Mouse (Mus musculus) cerebellum, adult 11-12 months (tissue): Measurements from ENCODE around the gene Eral1.
A peak's percentile ranks its signal among the peaks of the same experiment; 100 is the strongest.
"Not testable (repeated sequence)": the region's sequence is repeated elsewhere in the genome, so short reads cannot be mapped to it uniquely, and the experiment has no call there.

ENCODE experiments used
- DNase-seq: peaks from one replicate; pipeline ENCODE4 v3.0.0; 2022

The Eral1 gene

GRCm38 (mm10) chr11:78086925-78087479 lies 6.8 kb upstream of the Eral1 start:
- DNase-seq: no peak

- no peak for DNase-seq
Measured at GRCm38 (mm10) chr11:78083595-78083994, 3.4 kb upstream of the Eral1 start.

GRCm38 (mm10) chr11:78074666-78075065 lies 5.5 kb downstream of the Eral1 start:
- no peak for DNase-seq

- no peak for DNase-seq
Measured at GRCm38 (mm10) chr11:78074277-78074652, 5.9 kb downstream of the Eral1 start.

GRCm38 (mm10) chr11:78073577-78074276 lies 6.5 kb downstream of the Eral1 start:
- no peak for DNase-seq

GRCm38 (mm10) chr11:78072425-78073130 lies 7.6 kb downstream of the Eral1 start:
- DNase-seq: no peak

GRCm38 (mm10) chr11:78071938-78072337 lies 8.2 kb downstream of the Eral1 start:
- DNase-seq: no peak

GRCm38 (mm10) chr11:78069646-78070045 lies 10.5 kb downstream of the Eral1 start:
- DNase-seq: no peak

GRCm38 (mm10) chr11:78069130-78069529 lies 11.1 kb downstream of the Eral1 start:
- DNase-seq: no peak

- no peak for DNase-seq
Measured at GRCm38 (mm10) chr11:78067566-78067965, 12.6 kb downstream of the Eral1 start.

- DNase-seq: no peak
Measured at GRCm38 (mm10) chr11:78066641-78067040, 13.5 kb downstream of the Eral1 start.

GRCm38 (mm10) chr11:78065906-78066305 lies 14.3 kb downstream of the Eral1 start:
- no peak for DNase-seq

- no peak for DNase-seq
Measured at GRCm38 (mm10) chr11:78062563-78062962, 17.6 kb downstream of the Eral1 start.

GRCm38 (mm10) chr11:78059833-78060757 lies 20.1 kb downstream of the Eral1 start:
- peak; percentile 53 for DNase-seq

- DNase-seq: no peak
Measured at GRCm38 (mm10) chr11:78056946-78057345, 23.2 kb downstream of the Eral1 start.

- DNase-seq: no peak
Measured at GRCm38 (mm10) chr11:78053078-78053477, 27.1 kb downstream of the Eral1 start.

GRCm38 (mm10) chr11:78048637-78049036 lies 31.5 kb downstream of the Eral1 start:
- DNase-seq: not testable (repeated sequence)

- peak; percentile 92 for DNase-seq
Measured at GRCm38 (mm10) chr11:78044758-78045251, 35.4 kb downstream of the Eral1 start.

GRCm38 (mm10) chr11:78042290-78042870 lies 37.8 kb downstream of the Eral1 start:
- DNase-seq: not testable (repeated sequence)

GRCm38 (mm10) chr11:78040878-78041277 lies 39.3 kb downstream of the Eral1 start:
- DNase-seq: no peak

GRCm38 (mm10) chr11:78037831-78038752 lies 42.1 kb downstream of the Eral1 start, which contains the start of gene Flot2:
Flot2 (plus strand) TSS chr11:78037931.
- DNase-seq: peak; percentile 55
